Mouse (Mus musculus): ENCODE measurements at regions not wholly inside any gene's neighbourhood (a gene's known extent, or its start where the extent isn't known, plus 50 kb on each side); places are given as distances from the start of the nearest gene placed in this dataset.

GRCm38 (mm10) chr6:4451227-4451626, 53.4 kb upstream of the Col1a2 start:
- Histone ChIP-seq H3K27me3 (no peaks in the 10 kb centered on the region), H3K4me2 (no peak overlapping the region), H3K4me3 (no peak overlapping the region), H3K27ac (no peak overlapping the region), H3K9me3 (no peaks in the 10 kb centered on the region), H3K36me3 (no peaks in the 10 kb centered on the region), H3K9ac (no peak overlapping the region), H3K4me1 (replicated peaks) (peaks cover 7% of the 10 kb centered on the region)
- 94% methylated on average over 2 of the region's 2 CpGs for WGBS
- ATAC-seq (ENCODE audit: low FRiP score), result no peak
